ENCODE assay signal across 13 mouse cellular contexts in genomic region chr4:89550515-89550914, GRCm38 (mm10).
"Had no signal": no experiment of that assay in that cellular context is flagged by ENCODE, and none has a peak within 500 bp of the region (broad histone marks: within the 10 kb centered on the region; RNA-seq: fewer than 3 reads in every experiment).

No protein-coding gene starts in this region.

- H3K4me1 ChIP-seq: kidney, embryonic 15.5 days; limb, embryonic 13.5 days; midbrain, embryonic 13.5 days had no signal

- H3K9ac ChIP-seq: kidney, embryonic 15.5 days; limb, embryonic 13.5 days; liver, embryonic 14.5 days; midbrain, embryonic 13.5 days had no signal

- H3K27ac ChIP-seq: kidney, embryonic 15.5 days; limb, embryonic 13.5 days; liver, embryonic 14.5 days; midbrain, embryonic 13.5 days; stomach, postnatal 0 days had no signal

- H3K4me2 ChIP-seq: kidney, embryonic 15.5 days; limb, embryonic 13.5 days; midbrain, embryonic 13.5 days had no signal

- H3K4me3 ChIP-seq: kidney, embryonic 15.5 days; limb, embryonic 13.5 days; midbrain, embryonic 13.5 days had no signal

- DNase-seq: kidney, adult 2 months; kidney, postnatal 25 days; layer of hippocampus, adult 9-11 months; left cerebral cortex, postnatal 4 days; lung, adult 18-20 months; right cerebral cortex, postnatal 4 days; thymus, postnatal 14 days had no signal

- ATAC-seq: intestine, embryonic 16.5 days; midbrain, embryonic 13.5 days had no signal

- H3K27me3 ChIP-seq: kidney, embryonic 15.5 days; limb, embryonic 13.5 days; midbrain, embryonic 13.5 days had no signal

- H3K9me3 ChIP-seq: kidney, embryonic 15.5 days; limb, embryonic 13.5 days; midbrain, embryonic 13.5 days had no signal

- H3K36me3 ChIP-seq: kidney, embryonic 15.5 days; limb, embryonic 13.5 days; midbrain, embryonic 13.5 days had no signal
